Mouse (Mus musculus): Measurements from ENCODE around the gene Cux2. TPM values are rescaled to one million over a fixed set of nuclear protein-coding genes. Genes with fewer than 3 reads are reported as not detected.
A peak's percentile ranks its signal among the peaks of the same experiment; 100 is the strongest.
"Not testable (repeated sequence)": the region's sequence is repeated elsewhere in the genome, so short reads cannot be mapped to it uniquely, and the experiment has no call there.

Cux2 gene
- polyA plus RNA-seq, 1 experiment from 2014 or later, result 3.0 TPM

GRCm38 (mm10) chr5:121848743-121849142 lies 201.2 kb downstream of the Cux2 start, which contains the start of gene Pheta1:
Gene Pheta1 (plus strand): TSS chr5:121848984.
- ATAC-seq (ENCODE audit: low read depth) (peak; percentile 93), DNase-seq (ENCODE audit: low spot score) (peak; percentile 95)
- WGBS, result under 1% methylated on average over 19 of the region's 42 CpGs
- Histone ChIP-seq H3K27ac (replicated peaks; ENCODE audit: low read depth, low read length) (peak within 1 kb of the TSS; percentile 86), H3K9me3 (ENCODE audit: control insufficient read depth, low read length) (no peaks in the 10 kb centered on the region), H3K36me3 (ENCODE audit: control insufficient read depth, insufficient read depth, low read length) (peaks cover 28% of the 10 kb centered on the region), H3K4me3 (ENCODE audit: low read depth, low read length) (peak within 1 kb of the TSS; percentile 90), H3K4me1 (ENCODE audit: control insufficient read depth, insufficient read depth, low read length) (peaks cover 16% of the 10 kb centered on the region), H3K4me2 (ENCODE audit: low read depth, low read length) (peak within 1 kb of the TSS; percentile 77), H3K27me3 (replicated peaks; ENCODE audit: control insufficient read depth, insufficient read depth, low read length) (peaks cover 9% of the 10 kb centered on the region), H3K9ac (ENCODE audit: low read depth, low read length) (peak within 1 kb of the TSS; percentile 88)

- DNase-seq (ENCODE audit: low spot score) (peak; percentile 80), ATAC-seq (ENCODE audit: low read depth) (peak; percentile 30)
- peak overlapping the region; percentile 77 for H3K4me2 ChIP-seq (ENCODE audit: low read depth, low read length)
- H3K36me3 ChIP-seq (ENCODE audit: control insufficient read depth, insufficient read depth, low read length), result peaks cover 21% of the 10 kb centered on the region
- peak overlapping the region; percentile 86 for H3K27ac ChIP-seq (replicated peaks; ENCODE audit: low read depth, low read length)
- H3K9ac ChIP-seq (ENCODE audit: low read depth, low read length), result peak overlapping the region; percentile 88
- H3K27me3 ChIP-seq (replicated peaks; ENCODE audit: control insufficient read depth, insufficient read depth, low read length), result peaks cover 15% of the 10 kb centered on the region
- 0% methylated on average over 16 of the region's 17 CpGs for WGBS
- peak overlapping the region; percentile 90 for H3K4me3 ChIP-seq (ENCODE audit: low read depth, low read length)
- peaks cover 19% of the 10 kb centered on the region for H3K4me1 ChIP-seq (ENCODE audit: control insufficient read depth, insufficient read depth, low read length)
- H3K9me3 ChIP-seq (ENCODE audit: control insufficient read depth, low read length), result no peaks in the 10 kb centered on the region
These were observed 201.8 kb downstream of the Cux2 start for GRCm38 (mm10) chr5:121848035-121848519.

GRCm38 (mm10) chr5:121847269-121847668 lies 202.6 kb downstream of the Cux2 start:
- not testable (repeated sequence) for H3K4me3 ChIP-seq (ENCODE audit: low read depth, low read length); H3K4me2 ChIP-seq (ENCODE audit: low read depth, low read length); H3K9me3 ChIP-seq (ENCODE audit: control insufficient read depth, low read length); ATAC-seq (ENCODE audit: low read depth); DNase-seq (ENCODE audit: low spot score); H3K9ac ChIP-seq (ENCODE audit: low read depth, low read length); H3K27ac ChIP-seq (replicated peaks; ENCODE audit: low read depth, low read length)
- WGBS, result 76% methylated on average over 3 of the region's 3 CpGs
- peaks cover 19% of the 10 kb centered on the region for H3K4me1 ChIP-seq (ENCODE audit: control insufficient read depth, insufficient read depth, low read length)
- H3K27me3 ChIP-seq (replicated peaks; ENCODE audit: control insufficient read depth, insufficient read depth, low read length), result peaks cover 17% of the 10 kb centered on the region
- peaks cover 13% of the 10 kb centered on the region for H3K36me3 ChIP-seq (ENCODE audit: control insufficient read depth, insufficient read depth, low read length)

GRCm38 (mm10) chr5:121846322-121846721 lies 203.6 kb downstream of the Cux2 start:
- no peak overlapping the region for H3K27ac ChIP-seq (replicated peaks; ENCODE audit: low read depth, low read length)
- H3K4me2 ChIP-seq (ENCODE audit: low read depth, low read length), result no peak overlapping the region
- H3K36me3 ChIP-seq (ENCODE audit: control insufficient read depth, insufficient read depth, low read length), result peaks cover 4% of the 10 kb centered on the region; the same call in 1 of the 2 replicates
- H3K9ac ChIP-seq (ENCODE audit: low read depth, low read length), result no peak overlapping the region
- peaks cover 19% of the 10 kb centered on the region for H3K4me1 ChIP-seq (ENCODE audit: control insufficient read depth, insufficient read depth, low read length)
- H3K9me3 ChIP-seq (ENCODE audit: control insufficient read depth, low read length), result no peaks in the 10 kb centered on the region
- peaks cover 17% of the 10 kb centered on the region for H3K27me3 ChIP-seq (replicated peaks; ENCODE audit: control insufficient read depth, insufficient read depth, low read length)
- no peak for DNase-seq (ENCODE audit: low spot score)
- no peak for ATAC-seq (ENCODE audit: low read depth)
- WGBS, result 81% methylated on average over 11 of the region's 11 CpGs
- H3K4me3 ChIP-seq (ENCODE audit: low read depth, low read length), result no peak overlapping the region

GRCm38 (mm10) chr5:121845361-121845760 lies 204.5 kb downstream of the Cux2 start:
- Histone ChIP-seq H3K27ac (replicated peaks; ENCODE audit: low read depth, low read length) (no peak overlapping the region), H3K9ac (ENCODE audit: low read depth, low read length) (no peak overlapping the region), H3K9me3 (ENCODE audit: control insufficient read depth, low read length) (no peaks in the 10 kb centered on the region), H3K4me3 (ENCODE audit: low read depth, low read length) (no peak overlapping the region), H3K27me3 (replicated peaks; ENCODE audit: control insufficient read depth, insufficient read depth, low read length) (peaks cover 17% of the 10 kb centered on the region), H3K36me3 (ENCODE audit: control insufficient read depth, insufficient read depth, low read length) (no peaks in the 10 kb centered on the region), H3K4me1 (ENCODE audit: control insufficient read depth, insufficient read depth, low read length) (peaks cover 13% of the 10 kb centered on the region), H3K4me2 (ENCODE audit: low read depth, low read length) (no peak overlapping the region)
- WGBS, result 29% methylated on average over 4 of the region's 4 CpGs
- ATAC-seq (ENCODE audit: low read depth) (no peak), DNase-seq (ENCODE audit: low spot score) (no peak)

- DNase-seq (ENCODE audit: low spot score), result peak; percentile 51
- Histone ChIP-seq H3K9ac (ENCODE audit: low read depth, low read length) (peak overlapping the region; percentile 64; the same call in 1 of the 2 replicates), H3K4me1 (ENCODE audit: control insufficient read depth, insufficient read depth, low read length) (peaks cover 8% of the 10 kb centered on the region; the same call in 1 of the 2 replicates), H3K27me3 (replicated peaks; ENCODE audit: control insufficient read depth, insufficient read depth, low read length) (peaks cover 24% of the 10 kb centered on the region), H3K4me2 (ENCODE audit: low read depth, low read length) (peak overlapping the region; percentile 71), H3K27ac (replicated peaks; ENCODE audit: low read depth, low read length) (no peak overlapping the region), H3K36me3 (ENCODE audit: control insufficient read depth, insufficient read depth, low read length) (no peaks in the 10 kb centered on the region), H3K9me3 (ENCODE audit: control insufficient read depth, low read length) (no peaks in the 10 kb centered on the region), H3K4me3 (ENCODE audit: low read depth, low read length) (peak overlapping the region; percentile 46)
- 11% methylated on average over 17 of the region's 17 CpGs for WGBS
- ATAC-seq (ENCODE audit: low read depth), result 0 out of 2 replicates have a peak, but pooled peaks have one; percentile 7
These were observed 206.6 kb downstream of the Cux2 start for GRCm38 (mm10) chr5:121843138-121843905.

GRCm38 (mm10) chr5:121842665-121843118 lies 207.2 kb downstream of the Cux2 start:
- Histone ChIP-seq H3K4me1 (ENCODE audit: control insufficient read depth, insufficient read depth, low read length) (peaks cover 14% of the 10 kb centered on the region), H3K4me2 (ENCODE audit: low read depth, low read length) (peak overlapping the region; percentile 71), H3K27me3 (replicated peaks; ENCODE audit: control insufficient read depth, insufficient read depth, low read length) (peaks cover 24% of the 10 kb centered on the region), H3K9me3 (ENCODE audit: control insufficient read depth, low read length) (no peaks in the 10 kb centered on the region), H3K36me3 (ENCODE audit: control insufficient read depth, insufficient read depth, low read length) (no peaks in the 10 kb centered on the region), H3K9ac (ENCODE audit: low read depth, low read length) (peak overlapping the region; percentile 64), H3K27ac (replicated peaks; ENCODE audit: low read depth, low read length) (no peak overlapping the region), H3K4me3 (ENCODE audit: low read depth, low read length) (peak overlapping the region; percentile 46)
- peak; percentile 70 for DNase-seq (ENCODE audit: low spot score)
- ATAC-seq (ENCODE audit: low read depth), result peak; percentile 70
- WGBS, result under 1% methylated on average over 31 of the region's 33 CpGs

- Histone ChIP-seq H3K4me3 (ENCODE audit: low read depth, low read length) (no peak overlapping the region), H3K9ac (ENCODE audit: low read depth, low read length) (no peak overlapping the region), H3K36me3 (ENCODE audit: control insufficient read depth, insufficient read depth, low read length) (no peaks in the 10 kb centered on the region), H3K27ac (replicated peaks; ENCODE audit: low read depth, low read length) (no peak overlapping the region), H3K4me2 (ENCODE audit: low read depth, low read length) (no peak overlapping the region; the same call in 1 of the 2 replicates), H3K9me3 (ENCODE audit: control insufficient read depth, low read length) (no peaks in the 10 kb centered on the region), H3K4me1 (ENCODE audit: control insufficient read depth, insufficient read depth, low read length) (peaks cover 19% of the 10 kb centered on the region), H3K27me3 (replicated peaks; ENCODE audit: control insufficient read depth, insufficient read depth, low read length) (peaks cover 24% of the 10 kb centered on the region)
- DNase-seq (ENCODE audit: low spot score), result no peak
- 49% methylated on average over 10 of the region's 10 CpGs for WGBS
- no peak for ATAC-seq (ENCODE audit: low read depth)
These were observed 207.9 kb downstream of the Cux2 start for GRCm38 (mm10) chr5:121841973-121842372.
